Mouse (Mus musculus): ENCODE measurements around the gene Rnd1. TPM values are rescaled to one million over a fixed set of nuclear protein-coding genes. Genes with fewer than 3 reads are reported as not detected.

The Rnd1 gene
- polyA plus RNA-seq, 2 experiments = 0.24 to 0.67 TPM

DNA sequence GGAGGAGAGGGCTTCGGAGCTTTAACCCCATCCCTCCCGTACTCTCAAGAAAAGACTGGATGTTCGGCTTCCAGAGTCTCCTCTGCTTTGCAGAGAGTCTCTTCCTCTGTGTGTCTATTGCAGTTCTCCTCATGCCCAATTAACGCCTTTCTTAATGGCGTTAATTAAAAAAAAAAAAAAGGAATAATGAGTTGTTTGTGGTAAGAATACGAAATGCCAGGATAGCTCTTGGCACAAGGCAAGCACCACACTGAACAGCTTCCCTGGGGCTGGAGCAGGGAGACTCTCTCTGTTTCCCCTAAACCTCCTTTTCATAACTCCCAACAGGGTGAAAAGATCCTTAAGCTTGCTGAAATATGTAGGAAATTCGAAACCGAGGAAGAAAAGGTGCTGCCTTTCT, 44.9 kb upstream of the Rnd1 start:
- Histone ChIP-seq H3K27ac (no peak overlapping the region), H3K4me1 (replicated peaks; ENCODE audit: control insufficient read depth in 2 of 2, insufficient read depth in 2 of 2, low read length in 1 of 2) (0 out of 4 replicates have a peak, but pooled peaks cover 0 to 3% of the 10 kb centered on the region in 2 experiments), H3K36me3 (replicated peaks; ENCODE audit: control insufficient read depth, insufficient read depth, low read depth) (no peaks in the 10 kb centered on the region), H3K9me3 (ENCODE audit: control insufficient read depth, low read length) (no peaks in the 10 kb centered on the region), H3K4me3 (ENCODE audit: insufficient read depth in 1 of 2, low read depth in 2 of 2, low read length in 2 of 2) (no peak overlapping the region), H3K4me2 (ENCODE audit: low read depth) (no peak overlapping the region), H3K9ac (replicated peaks) (no peak overlapping the region), H3K27me3 (ENCODE audit: control insufficient read depth, insufficient read depth, low read length) (no peaks in the 10 kb centered on the region; the same call in 1 of the 2 replicates)
- ATAC-seq (ENCODE audit: insufficient read depth) (no peak), DNase-seq (ENCODE audit: low read depth in 3 of 3, low spot score in 3 of 3) (no peak)
- WGBS (ENCODE audit: insufficient replicate concordance) = 74% methylated on average over 8 of the region's 8 CpGs
- TF ChIP-seq EP300 (IDR thresholded peaks at IDR 0.05; ENCODE audit: low read depth) (no peak), CTCF (IDR thresholded peaks at IDR 0.05; ENCODE audit: low read depth) (no peak)

DNA sequence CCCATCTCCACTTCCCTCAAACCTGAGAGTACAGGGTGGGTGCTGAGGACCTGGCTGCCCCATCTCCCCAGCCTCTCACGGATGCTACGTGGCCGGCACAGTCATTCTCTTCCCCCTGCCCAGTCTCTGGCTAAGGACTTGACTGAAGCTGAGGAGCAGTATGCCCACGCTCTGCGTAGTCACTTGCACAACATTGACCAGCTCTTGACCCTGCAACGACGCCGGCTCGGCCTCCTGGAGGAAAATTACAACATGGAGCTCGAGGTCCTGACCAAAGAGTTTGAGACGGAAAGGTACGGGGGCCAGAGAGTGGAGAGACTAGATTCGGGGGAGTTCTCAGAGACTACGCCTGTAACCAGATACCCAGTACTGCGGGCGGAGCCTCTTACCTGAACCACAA, 40.0 kb upstream of the Rnd1 start:
- H3K4me1 ChIP-seq (replicated peaks; ENCODE audit: control insufficient read depth in 2 of 2, insufficient read depth in 2 of 2, low read length in 1 of 2) = no peaks in the 10 kb centered on the region
- 53% methylated on average over 16 of the region's 16 CpGs for WGBS (ENCODE audit: insufficient replicate concordance)

DNA sequence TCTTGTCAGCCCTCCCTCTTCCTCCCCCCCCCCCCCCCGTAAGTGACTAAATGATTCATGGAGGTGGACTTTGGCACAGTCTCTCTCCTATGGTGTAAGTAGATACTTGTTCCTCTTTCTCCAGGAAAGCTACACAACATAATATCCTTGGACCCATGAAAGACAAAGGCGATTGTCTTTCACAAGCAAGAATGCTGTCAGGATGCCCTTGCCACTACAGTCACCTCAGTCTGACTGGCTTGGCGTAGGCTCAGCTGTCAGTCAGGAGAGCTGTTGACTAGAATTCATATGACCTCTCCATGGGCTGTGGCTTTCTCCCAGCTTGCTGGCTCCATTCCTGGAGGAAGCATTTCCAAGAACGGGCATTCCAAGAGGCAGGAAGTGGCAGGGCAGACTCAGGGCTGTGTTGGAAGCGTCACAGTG, 37.0 kb upstream of the Rnd1 start:
- Histone ChIP-seq H3K9ac (replicated peaks) (no peak overlapping the region), H3K27ac (no peak overlapping the region), H3K4me3 (ENCODE audit: insufficient read depth in 1 of 2, low read depth in 2 of 2, low read length in 2 of 2) (no peak overlapping the region), H3K36me3 (replicated peaks; ENCODE audit: control insufficient read depth, insufficient read depth, low read depth) (no peaks in the 10 kb centered on the region), H3K4me2 (ENCODE audit: low read depth) (no peak overlapping the region), H3K27me3 (ENCODE audit: control insufficient read depth, insufficient read depth, low read length) (no peaks in the 10 kb centered on the region), H3K9me3 (ENCODE audit: control insufficient read depth, low read length) (no peaks in the 10 kb centered on the region), H3K4me1 (replicated peaks; ENCODE audit: control insufficient read depth in 2 of 2, insufficient read depth in 2 of 2, low read length in 1 of 2) (no peaks in the 10 kb centered on the region)
- no peak for ATAC-seq (ENCODE audit: insufficient read depth)
- TF ChIP-seq CTCF (IDR thresholded peaks at IDR 0.05; ENCODE audit: low read depth) (no peak), EP300 (IDR thresholded peaks at IDR 0.05; ENCODE audit: low read depth) (no peak)
- DNase-seq (ENCODE audit: low read depth in 3 of 3, low spot score in 3 of 3) = no peak
- WGBS (ENCODE audit: insufficient replicate concordance) = 38% methylated on average over 5 of the region's 5 CpGs

More for the DNA sequence above, 40.0 kb upstream of the Rnd1 start:
- Histone ChIP-seq H3K27me3 (ENCODE audit: control insufficient read depth, insufficient read depth, low read length) (no peaks in the 10 kb centered on the region; the same call in 1 of the 2 replicates), H3K9me3 (ENCODE audit: control insufficient read depth, low read length) (no peaks in the 10 kb centered on the region), H3K4me3 (ENCODE audit: insufficient read depth in 1 of 2, low read depth in 2 of 2, low read length in 2 of 2) (no peak overlapping the region), H3K27ac (no peak overlapping the region), H3K9ac (replicated peaks) (no peak overlapping the region), H3K4me2 (ENCODE audit: low read depth) (no peak overlapping the region), H3K36me3 (replicated peaks; ENCODE audit: control insufficient read depth, insufficient read depth, low read depth) (no peaks in the 10 kb centered on the region)
- no peak for DNase-seq (ENCODE audit: low read depth in 3 of 3, low spot score in 3 of 3)
- no peak for TF ChIP-seq CTCF (IDR thresholded peaks at IDR 0.05; ENCODE audit: low read depth)
- TF ChIP-seq EP300 (IDR thresholded peaks at IDR 0.05; ENCODE audit: low read depth) = no peak
- no peak for ATAC-seq (ENCODE audit: insufficient read depth)

DNA sequence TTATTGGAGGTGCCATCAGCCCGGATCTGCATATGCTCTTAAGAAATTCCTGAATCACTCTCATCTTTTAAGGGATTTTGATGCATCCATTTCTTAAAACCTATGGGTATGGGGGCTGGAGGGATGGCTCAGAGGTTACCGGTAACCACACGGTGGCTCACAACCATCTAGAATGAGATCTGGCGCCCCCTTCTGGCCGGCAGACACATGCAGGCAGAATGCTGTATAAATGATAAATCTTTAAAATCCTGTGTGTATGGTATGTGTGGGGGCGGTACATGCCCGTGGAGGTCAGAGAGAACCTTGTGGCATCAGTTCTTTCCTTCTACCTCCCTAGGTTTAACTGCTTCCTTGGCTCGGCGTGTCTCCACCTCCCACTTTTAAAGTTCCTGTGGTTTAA, 33.2 kb upstream of the Rnd1 start:
- Histone ChIP-seq H3K9ac (replicated peaks) (no peak overlapping the region), H3K4me1 (replicated peaks; ENCODE audit: control insufficient read depth in 2 of 2, insufficient read depth in 2 of 2, low read length in 1 of 2) (0 out of 4 replicates have a peak, but pooled peaks cover 0 to 3% of the 10 kb centered on the region in 2 experiments), H3K4me3 (ENCODE audit: insufficient read depth in 1 of 2, low read depth in 2 of 2, low read length in 2 of 2) (no peak overlapping the region), H3K4me2 (ENCODE audit: low read depth) (no peak overlapping the region), H3K27me3 (ENCODE audit: control insufficient read depth, insufficient read depth, low read length) (no peaks in the 10 kb centered on the region; the same call in 1 of the 2 replicates), H3K36me3 (replicated peaks; ENCODE audit: control insufficient read depth, insufficient read depth, low read depth) (no peaks in the 10 kb centered on the region), H3K9me3 (ENCODE audit: control insufficient read depth, low read length) (no peaks in the 10 kb centered on the region), H3K27ac (no peak overlapping the region)
- no peak for ATAC-seq (ENCODE audit: insufficient read depth)
- peak in 2 of 3 experiments; percentile 33 to 40 for DNase-seq (ENCODE audit: low read depth in 3 of 3, low spot score in 3 of 3)
- TF ChIP-seq CTCF (IDR thresholded peaks at IDR 0.05; ENCODE audit: low read depth) = peak; percentile 90
- TF ChIP-seq EP300 (IDR thresholded peaks at IDR 0.05; ENCODE audit: low read depth) = no peak
- 11% methylated on average over 9 of the region's 9 CpGs for WGBS (ENCODE audit: insufficient replicate concordance)

DNA sequence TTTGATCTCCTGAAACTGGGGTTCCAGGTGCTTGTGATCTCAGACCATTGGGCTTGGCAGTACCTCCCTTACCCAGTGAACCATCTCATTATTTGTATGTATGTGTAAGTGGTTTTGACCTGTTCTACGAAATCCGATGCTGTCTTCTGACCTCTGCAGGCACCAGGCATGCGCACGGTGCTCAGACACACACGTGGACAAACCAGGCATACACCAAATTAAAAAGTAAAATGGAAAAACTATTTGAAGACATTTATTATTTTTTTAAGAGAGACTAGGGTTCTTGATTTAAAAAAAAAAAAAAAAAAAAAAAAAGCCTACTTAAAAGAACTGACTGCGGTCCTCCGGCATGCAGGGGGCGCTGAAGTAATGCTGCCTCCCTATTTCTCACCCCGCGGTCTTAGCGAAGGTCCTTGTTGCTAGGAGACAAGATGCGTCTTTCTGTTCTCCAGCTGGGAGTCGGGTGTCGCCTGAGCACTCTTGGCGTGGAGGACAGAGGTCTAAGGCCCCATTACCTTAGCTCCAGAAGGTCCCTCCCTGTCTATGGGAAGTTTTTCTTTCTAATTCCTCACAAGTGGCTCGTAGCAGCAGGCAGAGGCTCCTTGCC, 30.6 kb upstream of the Rnd1 start, which contains the start of gene Ccdc65:
TSS of gene Ccdc65 (plus strand) at position 442 of the 607 bp plus-strand sequence.
- Histone ChIP-seq H3K4me2 (ENCODE audit: low read depth) (peak within 1 kb of the TSS; percentile 52), H3K9ac (replicated peaks) (no peak within 1 kb of the TSS), H3K9me3 (ENCODE audit: control insufficient read depth, low read length) (no peaks in the 10 kb centered on the region), H3K4me3 (ENCODE audit: insufficient read depth in 1 of 2, low read depth in 2 of 2, low read length in 2 of 2) (peak within 1 kb of the TSS in 1 of 2 experiments; percentile 43; a peak in 2 of 4 replicates), H3K27ac (no peak within 1 kb of the TSS), H3K27me3 (ENCODE audit: control insufficient read depth, insufficient read depth, low read length) (peaks cover 7% of the 10 kb centered on the region), H3K36me3 (replicated peaks; ENCODE audit: control insufficient read depth, insufficient read depth, low read depth) (no peaks in the 10 kb centered on the region), H3K4me1 (replicated peaks; ENCODE audit: control insufficient read depth in 2 of 2, insufficient read depth in 2 of 2, low read length in 1 of 2) (0 out of 4 replicates have a peak, but pooled peaks cover 0 to 3% of the 10 kb centered on the region in 2 experiments)
- no peak for ATAC-seq (ENCODE audit: insufficient read depth)
- no peak for TF ChIP-seq EP300 (IDR thresholded peaks at IDR 0.05; ENCODE audit: low read depth)
- peak; percentile 75 for TF ChIP-seq CTCF (IDR thresholded peaks at IDR 0.05; ENCODE audit: low read depth)
- 15% methylated on average over 16 of the region's 16 CpGs for WGBS (ENCODE audit: insufficient replicate concordance)
- DNase-seq (ENCODE audit: low read depth in 3 of 3, low spot score in 3 of 3) = peak; percentile 57 to 66 (median 59)

Data from liver, embryonic 14.5 days (tissue).